10 mouse cellular contexts compared by ENCODE assay signal in genomic region chr1:171478968-171479367, GRCm38 (mm10). TPM values are rescaled to one million over a fixed set of nuclear protein-coding genes. Genes with fewer than 3 reads are reported as not detected.
A peak's percentile ranks its signal among the peaks of the same experiment; 100 is the strongest.
DNase-seq lines count a peak whose midpoint lies in the region; ATAC-seq and TF ChIP-seq lines count a peak whose summit lies in the region.
"Had no signal": no experiment of that assay in that cellular context is flagged by ENCODE, and none has a peak within 500 bp of the region (broad histone marks: within the 10 kb centered on the region; RNA-seq: fewer than 3 reads in every experiment).

No protein-coding gene starts in this region.

- H3K4me2 ChIP-seq in liver, postnatal 0 days (ENCODE audit: low read depth, low read length), result no peak overlapping the region
- no peak overlapping the region for H3K4me2 ChIP-seq in neural tube, embryonic 14.5 days (ENCODE audit: low read depth, low read length)

- POLR2A ChIA-PET in Patski (lab: Charles Lee), result interaction anchor here (0.6 kb wide), 1 partner anchor 89 kb away, joined by 3 read pairs; no protein-coding TSS in a partner anchor

- intact Hi-C loops in gastrocnemius, postnatal 14 days (cut with DNase I; ENCODE audit: low total_unique reads), result no loop called here

- in situ Hi-C loops in Patski (cut with MboI; ENCODE audit: low pct_unique_long_range_greater_than_20kb), result loop anchor here (5.0 to 10.0 kb wide), 2 partner anchors 117 to 364 kb away; partner anchors contain the start of genes Cfap126 and Klhdc9

- peak; percentile 70 for DNase-seq in A20 (ENCODE audit: low read depth, low spot score)
- DNase-seq in Patski (ENCODE audit: low read depth, low spot score), result no peak
- DNase-seq in cerebellum, postnatal 14 days, result peak; percentile 81 to 85
- DNase-seq in gastrocnemius, postnatal 14 days, result peak; percentile 47
- DNase-seq in kidney, postnatal 14 days, result peak; percentile 82
- peak; percentile 68 for DNase-seq in liver, postnatal 0 days
- DNase-seq in thymus, postnatal 14 days, result peak; percentile 67

- no peak overlapping the region for H3K4me3 ChIP-seq in liver, postnatal 0 days (ENCODE audit: low read depth, low read length)
- no peak overlapping the region for H3K4me3 ChIP-seq in neural tube, embryonic 14.5 days (ENCODE audit: low read depth, low read length)
- H3K4me3 ChIP-seq: myocyte had no signal

- no peak for ATAC-seq in Patski
- ATAC-seq in liver, postnatal 0 days, result 0 out of 2 replicates have a peak, but pooled peaks have one; percentile 25
- ATAC-seq in neural tube, embryonic 14.5 days (ENCODE audit: low read depth), result peak; percentile 61

- no peak overlapping the region for H3K27ac ChIP-seq in liver, postnatal 0 days (ENCODE audit: low read depth)
- no peak overlapping the region for H3K27ac ChIP-seq in neural tube, embryonic 14.5 days (ENCODE audit: low read depth, low read length)

- H3K4me1 ChIP-seq in liver, postnatal 0 days (ENCODE audit: insufficient read depth), result no peaks in the 10 kb centered on the region
- H3K4me1 ChIP-seq in neural tube, embryonic 14.5 days (ENCODE audit: control insufficient read depth, insufficient read depth, low read length), result no peaks in the 10 kb centered on the region
- H3K4me1 ChIP-seq: embryonic facial prominence, embryonic 13.5 days had no signal

- CTCF ChIA-PET in Patski (lab: Charles Lee), result interaction anchor here (0.6 to 2.7 kb wide), 14 partner anchors 9 to 124 kb away, joined by 3 to 25 read pairs (median 5); partner anchors contain the start of genes Klhdc9 and Nectin4

- H3K9me3 ChIP-seq in liver, postnatal 0 days (ENCODE audit: low read length), result peaks cover 4% of the 10 kb centered on the region
- 0 out of 2 replicates have a peak, but pooled peaks cover 2% of the 10 kb centered on the region for H3K9me3 ChIP-seq in neural tube, embryonic 14.5 days (ENCODE audit: control insufficient read depth, low read length)

- peak; percentile 78 for TF ChIP-seq CTCF in Patski (IDR thresholded peaks at IDR 0.05)
- TF ChIP-seq CTCF in liver, postnatal 0 days (IDR thresholded peaks at IDR 0.05; ENCODE audit: low read depth), result peak; percentile 83

- H3K36me3 ChIP-seq in liver, postnatal 0 days (replicated peaks; ENCODE audit: insufficient read depth, low read length), result no peaks in the 10 kb centered on the region
- no peaks in the 10 kb centered on the region for H3K36me3 ChIP-seq in neural tube, embryonic 14.5 days (ENCODE audit: control insufficient read depth, insufficient read depth, low read length)
- H3K36me3 ChIP-seq: embryonic facial prominence, embryonic 13.5 days had no signal

- no peak overlapping the region for H3K9ac ChIP-seq in liver, postnatal 0 days (replicated peaks)
- H3K9ac ChIP-seq in neural tube, embryonic 14.5 days (replicated peaks; ENCODE audit: low read depth, low read length), result no peak overlapping the region

- TF ChIP-seq EP300 in liver, postnatal 0 days (IDR thresholded peaks at IDR 0.05; ENCODE audit: low read depth), result no peak

- H3K27me3 ChIP-seq in Patski, result no peaks in the 10 kb centered on the region
- no peaks in the 10 kb centered on the region for H3K27me3 ChIP-seq in liver, postnatal 0 days (ENCODE audit: insufficient read depth, low read length)
- no peaks in the 10 kb centered on the region for H3K27me3 ChIP-seq in neural tube, embryonic 14.5 days (ENCODE audit: control insufficient read depth, insufficient read depth, low read length)
- H3K27me3 ChIP-seq: embryonic facial prominence, embryonic 13.5 days had no signal

- 38% methylated on average over 2 of the region's 2 CpGs for WGBS in liver, postnatal 0 days (ENCODE audit: insufficient replicate concordance)
- WGBS in neural tube, embryonic 14.5 days, result 49% methylated on average over 2 of the region's 2 CpGs

RNA-seq across cellular contexts. Expression of gene Alyref2, which starts 24.3 kb away (rescaled TPM):
- polyA plus RNA-seq in Patski (2021), result 5.5 TPM
- 1 to 10 TPM; 2.1 to 2.5 TPM for total RNA-seq in gastrocnemius, postnatal 14 days (2021)
- polyA plus RNA-seq in liver, postnatal 0 days (2015; fragmentation: Nextera tagmentation; extraction: Ambion mirVana), result 8.4 and 8.9 TPM in 2 replicates
- 30.1 and 32.7 TPM in 2 replicates for polyA plus RNA-seq in neural tube, embryonic 14.5 days (2014; fragmentation: Nextera tagmentation; extraction: Ambion mirVana)

RNA-seq across cellular contexts. Expression of gene F11r, which starts 41.6 kb away (rescaled TPM):
- 33.8 TPM for polyA plus RNA-seq in Patski (2021)
- total RNA-seq in gastrocnemius, postnatal 14 days (2021), result 10 to 100 TPM; 10.8 to 12.6 TPM
- 57.9 and 61.7 TPM in 2 replicates for polyA plus RNA-seq in liver, postnatal 0 days (2015; fragmentation: Nextera tagmentation; extraction: Ambion mirVana)
- 8.0 and 13.5 TPM in 2 replicates for polyA plus RNA-seq in neural tube, embryonic 14.5 days (2014; fragmentation: Nextera tagmentation; extraction: Ambion mirVana)

RNA-seq across cellular contexts. Expression of gene Itln1, which starts 56.1 kb away (rescaled TPM):
- 1.0 TPM for polyA plus RNA-seq in Patski (2021)
- total RNA-seq in gastrocnemius, postnatal 14 days (2021), result not detected
- polyA plus RNA-seq in liver, postnatal 0 days (2015; fragmentation: Nextera tagmentation; extraction: Ambion mirVana), result not detected in 2 replicates
- polyA plus RNA-seq in neural tube, embryonic 14.5 days (2014; fragmentation: Nextera tagmentation; extraction: Ambion mirVana), result not detected in 2 replicates
- polyA plus RNA-seq: embryonic facial prominence, embryonic 13.5 days; myocyte had no signal
